Mouse (Mus musculus) urinary bladder, postnatal 0 days (tissue): ENCODE data around the gene Sqor. TPM values are rescaled to one million over a fixed set of nuclear protein-coding genes. Genes with fewer than 3 reads are reported as not detected.

Experiments used
- polyA plus RNA-seq: library from polyadenylated mRNA; unstranded; fragments of >200 nt; fragmentation: Nextera tagmentation; extraction: Ambion mirVana; gene quantifications from 2 replicates; pipeline ENCODE4 v1.2.1, GENCODE M21; 2015

Sqor gene
- polyA plus RNA-seq = 116 and 123 TPM in 2 replicates

DNA sequence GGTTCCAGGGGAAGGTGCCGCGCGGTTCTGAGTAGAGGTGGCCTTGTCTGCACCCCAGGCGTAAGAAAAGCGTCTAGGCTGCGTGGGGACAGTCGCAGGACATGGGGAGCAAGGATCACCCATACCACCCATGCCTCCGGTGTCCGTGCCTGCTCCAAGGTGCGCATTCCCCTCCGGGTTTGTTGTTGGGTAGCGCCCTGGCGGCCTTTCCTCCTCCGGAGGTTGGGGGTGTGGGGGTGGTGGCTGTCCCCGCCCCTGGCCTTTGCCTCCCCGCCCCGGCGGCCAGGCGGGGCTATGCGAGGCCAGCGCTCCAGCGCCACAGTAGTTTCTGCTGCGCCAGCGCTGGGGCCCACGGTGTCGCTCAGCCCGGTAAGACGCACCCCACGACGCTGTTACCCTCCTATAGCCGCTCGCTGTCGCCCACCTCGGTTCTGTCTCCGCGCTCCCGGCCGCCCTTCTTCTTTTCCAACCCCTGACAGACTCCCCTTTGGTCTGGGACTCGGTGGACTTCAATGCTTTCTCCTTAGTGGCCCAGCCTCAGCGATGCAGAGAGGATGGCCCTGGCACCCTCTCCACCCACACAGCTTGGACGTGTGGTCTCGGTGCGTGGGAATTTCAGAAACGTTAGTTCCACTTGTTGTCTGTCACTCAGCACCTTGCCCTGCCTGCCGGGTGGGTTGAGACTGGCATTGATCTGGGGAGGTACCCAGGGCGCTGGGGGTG, at the start of gene Sqor:
Gene Sqor, plus strand, starts transcription at position 167 of the 723 bp plus-strand sequence.

DNA sequence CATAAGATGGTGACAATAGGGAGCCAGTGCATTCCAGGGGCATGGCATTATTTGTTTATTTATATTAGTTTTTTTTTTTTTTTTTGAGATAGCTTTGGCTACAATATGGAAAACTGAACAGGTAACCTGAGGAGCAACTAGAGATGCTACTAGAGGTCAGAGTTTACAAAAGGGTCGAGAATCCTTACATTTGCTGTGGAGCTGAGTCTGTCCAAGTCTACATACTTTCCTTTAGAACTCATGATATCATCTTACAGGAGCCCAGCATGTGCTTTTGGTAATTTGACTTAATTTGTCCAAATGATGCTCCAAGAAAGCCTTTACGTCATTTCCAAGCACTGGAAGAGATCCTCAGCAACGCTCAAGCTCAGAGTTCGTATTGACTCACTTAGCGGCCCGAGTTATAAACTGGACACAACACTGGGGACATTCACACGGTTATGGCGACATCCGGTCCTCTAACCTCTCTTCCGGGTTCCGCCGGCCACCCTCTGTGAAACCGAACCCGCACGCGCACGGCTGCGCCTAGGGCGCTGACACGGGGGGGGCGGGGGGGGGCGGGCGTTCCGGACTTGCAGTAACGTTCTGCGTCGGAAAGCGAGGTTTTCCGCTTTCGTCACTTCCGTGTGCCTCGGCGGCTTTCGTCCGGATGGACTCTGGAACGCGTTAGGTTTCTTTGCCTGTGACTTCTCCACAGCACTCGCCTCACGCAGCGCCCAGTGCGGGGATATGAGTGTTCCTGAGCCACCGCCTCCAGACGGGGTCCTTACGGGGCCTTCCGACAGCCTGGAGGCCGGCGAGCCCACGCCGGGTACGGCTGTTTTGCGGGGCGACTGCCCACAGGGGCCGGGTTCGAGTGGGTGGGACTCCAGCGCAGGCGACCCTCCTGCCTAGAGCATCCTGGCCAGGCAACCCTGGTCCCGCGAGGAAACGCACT, 26.9 kb upstream of the Sqor start, which contains the start of gene Bloc1s6:
Gene Bloc1s6, plus strand, starts transcription at position 610 of the 937 bp plus-strand sequence.

Other genes starting within 250 kb of the Sqor start
- 7.5 and 17.5 TPM in 2 replicates for gene Gatm, start 153.9 kb upstream of the Sqor start, polyA plus RNA-seq
- gene AA467197, start 128.3 kb upstream of the Sqor start, polyA plus RNA-seq = 2.4 and 22.0 TPM in 2 replicates
- gene Slc30a4, start 62.6 kb upstream of the Sqor start, polyA plus RNA-seq = 6.0 and 7.3 TPM in 2 replicates
- 28.3 and 30.4 TPM in 2 replicates for gene Bloc1s6, start 26.7 kb upstream of the Sqor start, polyA plus RNA-seq